Mouse (Mus musculus) limb, embryonic 14.5 days (tissue): Measurements from ENCODE around the gene Sds. TPM values are rescaled to one million over a fixed set of nuclear protein-coding genes. Genes with fewer than 3 reads are reported as not detected.

Source experiments
- ATAC-seq: fragments of 200-750 bp; cut with Nextera tagmentation; 2 replicates; pipeline ENCODE4 v1.8.0; 2017; ENCODE audit warnings: low read depth, moderate number of reproducible peaks, moderate TSS enrichment; ENCODE audit not compliant: low FRiP score
- DNase-seq: peaks from one replicate; pipeline ENCODE4 v3.0.0-alpha.2; 2015; ENCODE audit warnings: low spot score
- H3K27ac ChIP-seq: fragments of 300-500 bp; sonication (generic); replicated peaks from 2 replicates; pipeline ENCODE4 v1.5.1; 2014; ENCODE audit warnings: low read depth, mild to moderate bottlenecking, low read length, moderate library complexity, mixed read lengths
- H3K27me3 ChIP-seq: fragments of 300-500 bp; sonication (generic); 2 replicates; pipeline ENCODE4 v1.6.1; 2014; ENCODE audit warnings: low read length, mixed read lengths; ENCODE audit not compliant: control insufficient read depth, insufficient read depth
- H3K36me3 ChIP-seq: fragments of 300-500 bp; sonication (generic); 2 replicates; pipeline ENCODE4 v1.6.1; 2014; ENCODE audit warnings: mild to moderate bottlenecking, low read length, moderate library complexity, mixed read lengths; ENCODE audit not compliant: control insufficient read depth, insufficient read depth
- H3K4me1 ChIP-seq: fragments of 300-500 bp; sonication (generic); 2 replicates; pipeline ENCODE4 v1.6.1; 2014; ENCODE audit warnings: antibody characterized with exemption, low read length, mixed read lengths; ENCODE audit not compliant: control insufficient read depth, insufficient read depth
- H3K4me2 ChIP-seq: fragments of 300-500 bp; sonication (generic); replicated peaks from 2 replicates; pipeline ENCODE4 v1.6.1; 2014; ENCODE audit warnings: low read depth, mild to moderate bottlenecking, low read length, moderate library complexity; ENCODE audit not compliant: severe bottlenecking
- H3K4me3 ChIP-seq: fragments of 300-500 bp; sonication (generic); replicated peaks from 2 replicates; pipeline ENCODE4 v1.5.1; 2014; ENCODE audit warnings: low read length
- H3K9ac ChIP-seq: fragments of 300-500 bp; sonication (generic); 2 replicates; pipeline ENCODE4 v1.6.1; 2014; ENCODE audit warnings: mild to moderate bottlenecking, low read depth, low read length, moderate library complexity; ENCODE audit not compliant: severe bottlenecking
- H3K9me3 ChIP-seq: fragments of 300-500 bp; sonication (generic); 2 replicates; pipeline ENCODE4 v1.6.1; 2016; ENCODE audit warnings: low read length; ENCODE audit not compliant: control insufficient read depth
- POLR2A ChIP-seq: fragments of 200-500 bp; IDR thresholded peaks from 2 replicates; pipeline ENCODE4 v1.8.0; 2012; ENCODE audit warnings: inconsistent platforms, mild to moderate bottlenecking, moderate library complexity, borderline replicate concordance; ENCODE audit not compliant: insufficient read depth, insufficient read length; ENCODE audit errors: extremely low read depth
- WGBS: fragments of 180-500 bp; shearing (Covaris S2); extraction: QIAGEN DNeasy Blood & Tissue Kit; methylation state at CpG from one replicate; pipeline ENCODE4 v1.1.7; 2014; 5-methylcytosine and 5-hydroxymethylcytosine counted together
- polyA plus RNA-seq, 2 experiments: library from polyadenylated mRNA; depleted of rRNA in 1 of 2; stranded (reverse) in 1 of 2; unstranded in 1 of 2; fragments of >200 nt; fragmentation: Nextera tagmentation in 1 of 2; extraction: Ambion mirVana in 1 of 2; gene quantifications; 2 replicates each; pipeline versions ENCODE4 v1.2.1 to v1.2.3; 2012 to 2014

Gene Sds
- polyA plus RNA-seq (2012; rRNA removed): 0.10 and 0.36 TPM in 2 replicates
- not detected in 2 replicates for polyA plus RNA-seq (2014; fragmentation: Nextera tagmentation; extraction: Ambion mirVana)

DNA sequence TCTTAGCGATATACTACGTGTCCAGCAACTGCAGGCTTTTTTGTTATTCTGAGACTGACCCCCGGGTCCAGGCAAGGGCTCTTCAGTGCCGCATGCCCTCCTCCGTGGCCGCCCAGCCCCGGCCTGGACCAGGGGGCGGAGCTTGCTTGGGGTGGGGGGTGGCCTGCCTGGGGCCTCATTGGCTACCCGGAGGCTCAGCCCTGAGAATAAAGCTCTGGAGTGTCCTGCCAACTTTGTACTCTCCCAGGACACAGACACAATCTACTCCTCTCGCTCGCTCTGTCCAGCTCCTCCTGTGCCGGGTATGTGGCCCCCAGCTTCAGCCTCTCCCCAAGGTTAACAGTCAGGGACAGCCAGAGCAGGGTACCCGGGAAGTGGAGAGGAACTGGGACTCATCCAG is at the start of gene Sds:
Gene Sds (plus strand): TSS at position 231 of the 400 bp plus-strand sequence.
- Histone ChIP-seq H3K4me3 (no peak within 1 kb of the TSS), H3K9me3 (no peaks in the 10 kb centered on the region), H3K4me1 (no peaks in the 10 kb centered on the region), H3K36me3 (no peaks in the 10 kb centered on the region), H3K27me3 (no peaks in the 10 kb centered on the region), H3K4me2 (no peak within 1 kb of the TSS), H3K27ac (no peak within 1 kb of the TSS), H3K9ac (no peak within 1 kb of the TSS)
- no peak for TF ChIP-seq POLR2A
- 16% methylated on average over 13 of the region's 13 CpGs for WGBS
- ATAC-seq: no peak
- DNase-seq: no peak

DNA sequence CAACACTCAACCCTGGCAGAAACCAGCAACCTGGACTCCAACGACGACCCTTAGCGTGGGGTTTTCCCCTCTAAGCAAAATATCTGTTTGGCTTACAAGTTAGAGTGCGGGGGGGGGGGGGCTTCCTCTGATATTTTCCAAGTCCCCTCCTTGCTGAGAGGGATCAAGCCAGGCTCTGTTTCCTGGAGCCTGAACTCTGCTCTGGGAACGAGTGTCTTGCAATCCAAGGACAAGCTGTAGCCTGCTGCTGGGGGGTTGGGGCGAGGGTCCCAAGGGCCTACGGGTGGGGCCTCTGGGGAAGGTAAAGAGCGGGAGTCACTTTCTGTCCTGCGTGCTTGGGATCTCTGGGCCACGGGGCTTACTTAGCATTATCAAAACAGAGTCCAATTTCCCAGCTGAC is 49.8 kb upstream of the Sds start:
- no peaks in the 10 kb centered on the region for H3K36me3 ChIP-seq
- WGBS: 0% methylated on average over 10 of the region's 10 CpGs
- H3K4me1 ChIP-seq: no peaks in the 10 kb centered on the region
- no peak overlapping the region for H3K4me2 ChIP-seq
- H3K4me3 ChIP-seq: no peak overlapping the region
- peaks cover 84% of the 10 kb centered on the region for H3K27me3 ChIP-seq
- H3K27ac ChIP-seq: no peak overlapping the region
- ATAC-seq (no peak), DNase-seq (no peak)
- H3K9ac ChIP-seq: no peak overlapping the region
- no peak for TF ChIP-seq POLR2A
- H3K9me3 ChIP-seq: no peaks in the 10 kb centered on the region

- H3K27ac ChIP-seq: no peak overlapping the region
- no peaks in the 10 kb centered on the region for H3K9me3 ChIP-seq
- ATAC-seq: no peak
- no peak for DNase-seq
- H3K27me3 ChIP-seq: peaks cover 92% of the 10 kb centered on the region
- no peak overlapping the region for H3K4me2 ChIP-seq
- no peak for TF ChIP-seq POLR2A
- WGBS: 2% methylated on average over 30 of the region's 33 CpGs
- no peak overlapping the region for H3K9ac ChIP-seq
- H3K4me1 ChIP-seq: no peaks in the 10 kb centered on the region
- no peak overlapping the region for H3K4me3 ChIP-seq
- no peaks in the 10 kb centered on the region for H3K36me3 ChIP-seq
These were observed 48.8 kb upstream of the Sds start for GRCm38 (mm10) chr5:120427451-120427938.

GRCm38 (mm10) chr5:120428189-120428838 is 48.0 kb upstream of the Sds start:
- ATAC-seq (no peak), DNase-seq (no peak)
- Histone ChIP-seq H3K9me3 (no peaks in the 10 kb centered on the region), H3K27me3 (peaks cover 92% of the 10 kb centered on the region), H3K27ac (no peak overlapping the region), H3K4me1 (no peaks in the 10 kb centered on the region), H3K9ac (no peak overlapping the region), H3K4me2 (no peak overlapping the region), H3K36me3 (no peaks in the 10 kb centered on the region), H3K4me3 (no peak overlapping the region)
- TF ChIP-seq POLR2A: no peak
- 1% methylated on average over 21 of the region's 21 CpGs for WGBS

- TF ChIP-seq POLR2A: no peak
- no peak for DNase-seq
- WGBS: 2% methylated on average over 5 of the region's 6 CpGs
- no peaks in the 10 kb centered on the region for H3K9me3 ChIP-seq
- no peaks in the 10 kb centered on the region for H3K4me1 ChIP-seq
- no peak for ATAC-seq
- no peaks in the 10 kb centered on the region for H3K36me3 ChIP-seq
- H3K4me2 ChIP-seq: no peak overlapping the region
- H3K9ac ChIP-seq: no peak overlapping the region
- H3K27me3 ChIP-seq: peaks cover 92% of the 10 kb centered on the region
- no peak overlapping the region for H3K4me3 ChIP-seq
- no peak overlapping the region for H3K27ac ChIP-seq
These were observed 47.3 kb upstream of the Sds start for GRCm38 (mm10) chr5:120428990-120429389.
